Mouse (Mus musculus): ENCODE data around the gene Tmem63c. TPM values are rescaled to one million over a fixed set of nuclear protein-coding genes. Genes with fewer than 3 reads are reported as not detected.

Gene Tmem63c
- polyA plus RNA-seq, 1 experiment from 2014 or later, result not detected

- DNase-seq, result no peak
- Histone ChIP-seq H3K27ac (ENCODE audit: low read depth) (no peak overlapping the region), H3K9ac (no peak overlapping the region), H3K27me3 (ENCODE audit: insufficient read depth, low read length) (no peaks in the 10 kb centered on the region), H3K4me1 (ENCODE audit: insufficient read depth) (no peaks in the 10 kb centered on the region), H3K4me2 (no peak overlapping the region), H3K9me3 (ENCODE audit: low read depth, low read length) (no peaks in the 10 kb centered on the region), H3K36me3 (ENCODE audit: insufficient read depth) (peaks cover 17% of the 10 kb centered on the region; the same call in 1 of the 2 replicates), H3K4me3 (ENCODE audit: low read depth, low read length) (no peak overlapping the region)
- TF ChIP-seq CTCF (IDR thresholded peaks at IDR 0.05; ENCODE audit: low read depth), result no peak
- 86% methylated on average over 15 of the region's 15 CpGs for WGBS
- ATAC-seq (ENCODE audit: insufficient read depth), result no peak
Measured at GRCm38 (mm10) chr12:87137439-87138341, 116.5 kb downstream of the Tmem63c start.

GRCm38 (mm10) chr12:87138342-87138701, 117.2 kb downstream of the Tmem63c start:
- WGBS, result 87% methylated on average over 2 of the region's 2 CpGs
- Histone ChIP-seq H3K4me1 (ENCODE audit: insufficient read depth) (no peaks in the 10 kb centered on the region), H3K27me3 (ENCODE audit: insufficient read depth, low read length) (no peaks in the 10 kb centered on the region), H3K36me3 (ENCODE audit: insufficient read depth) (peaks cover 17% of the 10 kb centered on the region; the same call in 1 of the 2 replicates), H3K27ac (ENCODE audit: low read depth) (no peak overlapping the region), H3K4me3 (ENCODE audit: low read depth, low read length) (no peak overlapping the region), H3K9me3 (ENCODE audit: low read depth, low read length) (no peaks in the 10 kb centered on the region), H3K9ac (no peak overlapping the region), H3K4me2 (no peak overlapping the region)
- DNase-seq, result no peak
- no peak for TF ChIP-seq CTCF (IDR thresholded peaks at IDR 0.05; ENCODE audit: low read depth)
- no peak for ATAC-seq (ENCODE audit: insufficient read depth)

GRCm38 (mm10) chr12:87138768-87139167, 117.6 kb downstream of the Tmem63c start:
- no peak for DNase-seq
- WGBS, result 70% methylated on average over 2 of the region's 2 CpGs
- H3K4me1 ChIP-seq (ENCODE audit: insufficient read depth), result no peaks in the 10 kb centered on the region
- no peaks in the 10 kb centered on the region for H3K27me3 ChIP-seq (ENCODE audit: insufficient read depth, low read length)
- no peak overlapping the region for H3K4me2 ChIP-seq
- ATAC-seq (ENCODE audit: insufficient read depth), result no peak
- no peaks in the 10 kb centered on the region for H3K9me3 ChIP-seq (ENCODE audit: low read depth, low read length)
- H3K27ac ChIP-seq (ENCODE audit: low read depth), result no peak overlapping the region
- H3K4me3 ChIP-seq (ENCODE audit: low read depth, low read length), result no peak overlapping the region
- TF ChIP-seq CTCF (IDR thresholded peaks at IDR 0.05; ENCODE audit: low read depth), result no peak
- H3K36me3 ChIP-seq (ENCODE audit: insufficient read depth), result peaks cover 17% of the 10 kb centered on the region; the same call in 1 of the 2 replicates
- no peak overlapping the region for H3K9ac ChIP-seq

Small RNA genes lying within 50 kb of the gene (microRNA-seq; reads per million reads assigned to microRNA genes)
- gene Gm25847 (ENCODE audit: borderline number of aligned reads), result not detected

Other genes with a start within 250 kb of the Tmem63c start
- gene Irf2bpl, start 136.5 kb upstream of the Tmem63c start, polyA plus RNA-seq (2014; fragmentation: Nextera tagmentation; extraction: Ambion mirVana), result 44.6 and 44.8 TPM in 2 replicates
- gene Cipc, start 74.3 kb upstream of the Tmem63c start, polyA plus RNA-seq (2014; fragmentation: Nextera tagmentation; extraction: Ambion mirVana), result 22.4 and 24.3 TPM in 2 replicates
- 0.05 TPM in 1 of 2 replicates, not detected in the other for gene Zdhhc22, start 30.9 kb upstream of the Tmem63c start, polyA plus RNA-seq (2014; fragmentation: Nextera tagmentation; extraction: Ambion mirVana)
- gene Ngb, start 81.2 kb downstream of the Tmem63c start, polyA plus RNA-seq (2014; fragmentation: Nextera tagmentation; extraction: Ambion mirVana), result 7.6 and 10.4 TPM in 2 replicates
- gene Gstz1, start 125.8 kb downstream of the Tmem63c start, polyA plus RNA-seq (2014; fragmentation: Nextera tagmentation; extraction: Ambion mirVana), result 39.3 and 40.9 TPM in 2 replicates
- gene Pomt2, start 126.6 kb downstream of the Tmem63c start, polyA plus RNA-seq (2014; fragmentation: Nextera tagmentation; extraction: Ambion mirVana), result 18.0 and 21.6 TPM in 2 replicates
- 1.1 and 1.8 TPM in 2 replicates for gene Samd15, start 178.4 kb downstream of the Tmem63c start, polyA plus RNA-seq (2014; fragmentation: Nextera tagmentation; extraction: Ambion mirVana)
- gene Tmed8, start 179.1 kb downstream of the Tmem63c start, polyA plus RNA-seq (2014; fragmentation: Nextera tagmentation; extraction: Ambion mirVana), result 3.5 and 4.0 TPM in 2 replicates
- 0.58 and 0.72 TPM in 2 replicates for gene Noxred1, start 217.4 kb downstream of the Tmem63c start, polyA plus RNA-seq (2014; fragmentation: Nextera tagmentation; extraction: Ambion mirVana)
- 42.4 and 46.1 TPM in 2 replicates for gene Vipas39, start 244.9 kb downstream of the Tmem63c start, polyA plus RNA-seq (2014; fragmentation: Nextera tagmentation; extraction: Ambion mirVana)
- gene Ahsa1, start 245.1 kb downstream of the Tmem63c start, polyA plus RNA-seq (2014; fragmentation: Nextera tagmentation; extraction: Ambion mirVana), result 192 and 199 TPM in 2 replicates

Data from lung, embryonic 14.5 days (tissue).